Mouse (Mus musculus) spleen, embryonic (tissue): ENCODE data around the gene Gm10153.
"Not testable (repeated sequence)": the region's sequence is repeated elsewhere in the genome, so short reads cannot be mapped to it uniquely, and the experiment has no call there.

ENCODE experiments used
- CTCF ChIA-PET: fragments of 350-600 bp; sonication (Branson Sonifier 250); formaldehyde crosslinking; loops from one replicate; lab custom pipeline; 2022; lab: Charles Lee

Gm10153 gene

DNA sequence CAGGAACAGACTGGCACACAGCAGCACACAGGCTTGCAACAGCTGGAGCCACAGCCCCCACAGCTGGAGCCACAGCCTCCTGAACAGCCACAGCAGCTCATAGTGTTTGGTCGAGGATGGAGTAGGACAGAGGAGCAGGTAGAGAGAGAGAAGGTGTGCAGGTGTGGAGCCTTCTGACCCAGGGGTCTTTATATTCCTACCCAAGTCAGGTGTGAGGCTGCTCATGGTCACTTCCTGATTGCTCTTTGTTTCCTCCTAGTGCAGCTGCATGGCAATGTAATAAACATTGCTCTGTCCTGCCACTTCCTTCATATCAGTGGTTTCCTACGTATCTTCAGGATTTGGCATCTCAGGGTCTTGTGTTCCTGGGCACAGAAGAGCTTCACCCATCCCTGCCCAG lies at the start of gene Gm10153:
Gene Gm10153 (minus strand): TSS at position 101 of the 400 bp plus-strand sequence.
- CTCF ChIA-PET = no interaction called here

DNA sequence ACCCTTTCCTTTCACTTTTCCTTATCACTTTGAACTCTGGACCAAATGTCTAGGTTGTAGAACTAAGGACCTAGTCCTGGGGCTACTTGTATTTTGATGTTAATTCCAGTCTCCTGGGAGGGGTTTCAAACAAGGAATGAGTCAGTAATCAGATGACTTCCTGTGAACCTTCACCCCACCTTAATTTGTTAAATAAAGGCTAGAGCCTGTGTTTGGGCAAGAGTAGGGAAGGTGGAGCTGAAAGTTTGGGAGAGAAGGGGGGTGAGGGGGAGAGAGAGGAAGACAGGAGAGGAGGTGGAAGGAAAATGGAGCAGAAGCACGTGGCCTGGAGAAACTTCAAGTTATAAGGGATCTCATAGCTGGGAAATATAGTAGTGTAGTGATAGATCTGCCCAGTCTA lies 41.4 kb upstream of the Gm10153 start:
- CTCF ChIA-PET = no interaction called here

DNA sequence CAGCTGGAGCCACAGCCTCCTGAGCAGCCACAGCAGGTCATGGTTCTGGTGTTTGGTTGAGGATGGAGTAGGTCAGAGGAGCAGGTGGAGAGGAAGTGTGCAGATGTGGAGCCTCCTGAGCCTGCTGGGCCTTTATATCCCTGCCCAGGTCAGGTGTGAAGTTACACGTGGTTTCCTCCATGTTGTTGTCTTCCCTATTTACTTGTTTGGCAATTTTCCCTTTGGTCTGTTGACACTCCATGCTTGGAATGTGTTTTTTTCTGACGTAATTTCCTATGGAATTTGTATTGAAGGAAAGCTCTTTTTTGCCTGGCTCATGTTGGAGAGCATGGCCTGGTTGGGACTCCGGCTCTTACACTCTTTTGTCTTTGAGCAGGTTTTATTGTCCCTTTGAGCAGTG lies 39.7 kb upstream of the Gm10153 start, which contains the start of gene Krtap5-5:
Gene Krtap5-5 (minus strand): TSS at position 101 of the 400 bp plus-strand sequence.
- CTCF ChIA-PET = interaction anchor here (0.6 kb wide), 1 partner anchor 387 kb away, joined by 6 read pairs; no protein-coding TSS in a partner anchor

DNA sequence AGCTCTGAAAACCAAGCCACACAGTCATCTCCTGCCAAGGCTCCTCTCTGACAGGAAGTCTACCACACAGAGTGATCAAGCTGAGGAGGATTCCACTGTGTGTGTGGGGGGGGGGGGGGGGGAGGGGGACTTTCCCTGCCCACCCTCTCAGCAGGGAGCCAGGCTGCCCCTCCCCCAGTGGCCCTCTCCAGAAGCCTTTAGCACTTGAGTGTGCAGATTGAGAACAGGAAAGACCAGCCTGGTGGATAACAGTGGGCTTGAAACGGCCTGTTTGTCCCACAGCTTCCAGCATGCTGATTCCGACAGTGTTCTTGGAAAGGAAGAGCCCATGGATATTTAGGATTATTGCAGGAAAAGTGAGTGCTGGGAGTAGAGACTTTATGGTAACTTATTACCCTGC lies 34.3 kb upstream of the Gm10153 start:
- CTCF ChIA-PET = no interaction called here

- CTCF ChIA-PET = not testable (repeated sequence)
Observed at GRCm38 (mm10) chr7:142212136-142212535, 21.9 kb upstream of the Gm10153 start.

DNA sequence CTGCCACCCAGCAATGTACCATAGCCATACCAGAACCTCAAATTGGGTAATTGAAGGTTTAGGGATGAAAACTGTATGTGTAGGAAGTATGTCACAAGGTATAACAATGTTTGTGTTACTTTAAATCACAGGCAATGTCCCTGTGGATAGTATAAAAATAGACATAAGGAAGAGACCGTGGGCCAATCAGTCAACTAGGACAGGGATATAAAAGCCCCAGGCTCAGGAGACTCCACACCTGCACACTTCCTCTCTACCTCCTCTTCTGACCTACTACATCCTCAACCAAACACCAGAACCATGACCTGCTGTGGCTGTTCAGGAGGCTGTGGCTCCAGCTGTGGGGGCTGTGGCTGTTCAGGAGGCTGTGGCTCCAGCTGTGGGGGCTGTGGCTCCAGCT lies 21.4 kb upstream of the Gm10153 start, which contains the start of gene Gm7579:
Gene Gm7579 (plus strand): TSS at position 301 of the 400 bp plus-strand sequence.
- CTCF ChIA-PET = no interaction called here

DNA sequence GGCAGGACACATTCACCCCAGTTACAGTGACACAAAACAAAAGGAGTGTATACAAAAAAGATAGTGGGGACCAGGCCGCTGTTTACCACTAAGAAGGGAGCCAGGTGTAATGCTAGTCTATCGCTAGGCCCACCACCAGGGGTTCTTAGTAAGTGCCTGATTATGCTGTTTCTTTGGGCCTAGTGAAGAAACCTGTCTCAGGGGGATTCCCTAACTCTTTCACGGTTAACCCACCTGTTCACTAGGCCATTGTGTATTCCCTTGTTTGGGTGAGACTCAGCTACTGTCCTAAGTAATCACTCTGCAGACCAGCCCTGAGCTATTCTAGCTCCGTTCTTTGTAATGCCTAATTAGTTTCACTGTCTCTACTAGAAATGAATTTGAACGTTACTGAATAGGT lies 16.7 kb upstream of the Gm10153 start:
- CTCF ChIA-PET = not testable (repeated sequence)

DNA sequence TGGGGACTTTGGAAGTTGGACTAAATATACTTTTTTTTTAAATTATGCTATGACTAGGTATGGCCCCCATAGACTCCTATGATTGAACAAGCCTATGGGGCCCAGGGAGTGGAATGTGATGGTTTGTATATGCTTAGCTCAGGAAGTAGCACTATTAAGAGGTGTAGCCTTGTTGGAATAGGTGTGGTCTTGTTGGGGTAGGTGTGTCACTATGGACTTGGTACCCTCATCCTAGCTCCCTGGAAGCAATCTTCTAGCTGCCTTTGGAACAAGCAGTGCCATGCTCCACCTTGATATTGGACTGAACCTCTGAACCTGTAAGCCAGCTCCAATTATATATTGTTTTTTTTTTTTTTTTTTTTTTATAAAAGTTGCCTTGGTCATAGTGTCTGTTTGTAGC lies 15.3 kb upstream of the Gm10153 start:
- CTCF ChIA-PET = no interaction called here

DNA sequence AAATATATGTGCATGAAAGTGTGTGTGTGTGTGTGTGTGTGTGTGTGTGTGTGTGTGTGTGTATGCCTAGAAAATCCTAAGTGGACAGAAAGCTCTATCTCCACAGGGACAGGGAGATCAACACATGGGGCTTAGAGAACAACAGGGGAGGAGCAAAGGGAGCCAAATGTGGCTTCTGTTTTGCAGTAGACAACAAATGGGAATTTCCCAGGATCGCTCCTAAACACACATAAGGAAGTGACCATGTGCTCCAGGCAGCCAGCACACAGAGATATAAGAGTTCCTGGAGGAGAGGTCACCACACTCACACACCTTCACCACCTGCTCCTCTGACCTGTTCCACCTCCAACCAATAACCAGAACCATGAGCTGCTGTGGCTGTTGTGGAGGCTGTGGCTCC lies 10.9 kb upstream of the Gm10153 start, which contains the start of gene Krtap5-3:
Gene Krtap5-3 (plus strand): TSS at position 301 of the 400 bp plus-strand sequence.
- CTCF ChIA-PET = interaction anchor here (0.9 kb wide), 1 partner anchor 33 kb away, joined by 4 read pairs; no protein-coding TSS in a partner anchor

DNA sequence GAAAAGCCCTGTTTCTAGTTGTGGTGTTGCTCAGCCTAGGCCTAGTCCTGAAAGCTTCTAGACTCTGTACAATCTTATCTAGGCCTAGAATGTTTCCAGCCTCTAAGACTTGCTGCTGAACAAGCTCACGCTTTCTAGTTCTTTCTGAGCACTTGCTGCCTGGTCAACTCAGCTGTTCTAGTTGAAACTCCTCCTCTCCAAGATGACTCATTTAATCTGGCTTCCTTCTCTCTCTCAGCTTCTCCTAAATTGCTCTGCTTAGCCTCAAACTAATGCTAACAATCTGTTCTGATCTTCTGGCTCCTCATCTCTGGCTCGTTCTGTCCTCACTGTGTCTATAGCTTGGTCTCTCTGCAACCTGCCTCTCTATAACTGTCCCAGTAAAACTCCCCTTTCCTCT lies 8.6 kb upstream of the Gm10153 start:
- CTCF ChIA-PET = no interaction called here

GRCm38 (mm10) chr7:142188156-142188555 lies 2.0 kb downstream of the Gm10153 start:
- CTCF ChIA-PET = no interaction called here

DNA sequence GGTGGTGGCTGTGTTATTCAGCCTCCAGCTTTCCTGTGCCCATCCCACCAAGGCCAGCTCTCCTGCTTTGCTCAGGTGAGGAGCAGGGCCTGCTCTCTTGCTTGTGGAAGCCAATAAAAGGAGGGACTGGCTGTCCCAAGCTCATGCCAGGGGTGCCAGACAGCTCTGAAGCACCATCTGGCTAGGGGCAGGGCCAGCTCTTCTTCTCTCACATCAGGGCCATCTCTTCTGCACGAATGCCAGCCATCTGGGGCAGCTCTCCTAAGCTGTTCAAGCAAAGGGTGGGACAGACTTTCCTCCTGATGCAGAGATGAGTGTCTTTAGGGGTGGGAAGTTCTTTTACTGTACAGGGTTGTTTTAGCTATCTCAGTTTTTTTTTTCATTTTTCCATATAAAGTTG lies 9.2 kb downstream of the Gm10153 start:
- CTCF ChIA-PET = no interaction called here

DNA sequence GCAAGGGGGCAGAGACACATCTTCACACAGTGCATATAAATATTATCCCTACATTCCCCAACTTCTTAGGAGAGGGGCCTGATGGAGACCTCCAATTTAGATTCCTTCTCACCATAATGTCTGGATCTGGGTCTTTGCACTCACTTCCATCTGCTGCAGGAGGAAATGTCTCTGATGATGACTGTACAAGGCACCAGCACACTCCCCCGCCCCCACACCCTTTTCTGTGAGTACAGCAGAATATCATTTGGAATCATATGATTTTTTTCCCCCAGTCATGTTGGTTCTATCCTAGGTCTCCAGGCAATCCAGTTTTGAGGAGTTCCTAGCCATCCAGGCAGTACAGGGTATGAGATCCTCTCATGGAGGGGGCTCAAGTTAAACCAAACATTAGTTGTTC lies 11.5 kb downstream of the Gm10153 start:
- CTCF ChIA-PET = interaction anchor here (0.6 kb wide), 1 partner anchor 1154 kb away, joined by 3 read pairs; no protein-coding TSS in a partner anchor

GRCm38 (mm10) chr7:142175905-142176304 lies 14.3 kb downstream of the Gm10153 start, which contains the start of gene Krtap5-2:
TSS of gene Krtap5-2 (minus strand) at chr7:142176005.
- CTCF ChIA-PET = not testable (repeated sequence)

DNA sequence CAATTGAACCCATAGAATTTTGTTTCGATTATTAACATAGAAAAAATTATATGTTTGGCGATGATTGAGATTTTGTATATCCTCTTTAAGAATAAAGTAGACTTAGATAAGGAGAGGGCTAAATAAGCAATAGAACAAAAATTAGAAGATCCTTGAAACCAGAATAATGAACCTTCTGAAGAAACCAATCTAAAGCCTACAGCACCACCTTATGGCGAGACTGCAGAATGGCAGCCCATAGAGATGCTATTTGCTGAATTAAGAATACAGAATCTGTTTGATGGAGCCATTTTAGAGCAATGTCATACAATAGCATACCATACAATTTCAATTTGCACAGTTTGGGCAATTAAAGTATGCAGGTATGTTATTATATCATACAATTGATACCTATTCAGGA lies 20.4 kb downstream of the Gm10153 start:
- CTCF ChIA-PET = no interaction called here

DNA sequence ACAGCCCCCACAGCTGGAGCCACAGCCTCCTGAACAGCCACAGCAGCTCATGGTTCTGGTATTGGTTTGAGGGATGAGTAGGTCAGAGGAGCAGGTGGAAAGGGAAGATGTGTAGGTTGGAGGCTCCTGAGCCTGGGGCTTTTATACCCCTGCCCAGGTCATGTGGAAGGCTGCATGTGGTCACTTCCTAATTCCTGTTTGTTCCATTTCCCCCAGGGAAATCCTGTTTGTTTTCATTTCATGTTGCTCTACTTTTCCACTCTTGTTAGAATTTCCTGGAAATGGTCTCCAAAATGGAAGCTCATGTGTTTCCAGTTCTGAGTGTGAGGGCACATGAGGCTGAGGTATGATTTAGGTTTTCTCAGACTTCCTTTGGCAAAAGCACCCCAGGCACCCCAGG lies 24.6 kb downstream of the Gm10153 start, which contains the start of gene Gm4553:
Gene Gm4553 (minus strand): TSS at position 101 of the 400 bp plus-strand sequence.
- CTCF ChIA-PET = not testable (repeated sequence)

GRCm38 (mm10) chr7:142159366-142159765 lies 30.8 kb downstream of the Gm10153 start:
- CTCF ChIA-PET = no interaction called here

GRCm38 (mm10) chr7:142157013-142157412 lies 33.2 kb downstream of the Gm10153 start, which contains the start of gene Gm29735:
TSS of gene Gm29735 (minus strand) at chr7:142157113.
- CTCF ChIA-PET = interaction anchor here (0.6 kb wide), 1 partner anchor 113 kb away, joined by 4 read pairs; no protein-coding TSS in a partner anchor

DNA sequence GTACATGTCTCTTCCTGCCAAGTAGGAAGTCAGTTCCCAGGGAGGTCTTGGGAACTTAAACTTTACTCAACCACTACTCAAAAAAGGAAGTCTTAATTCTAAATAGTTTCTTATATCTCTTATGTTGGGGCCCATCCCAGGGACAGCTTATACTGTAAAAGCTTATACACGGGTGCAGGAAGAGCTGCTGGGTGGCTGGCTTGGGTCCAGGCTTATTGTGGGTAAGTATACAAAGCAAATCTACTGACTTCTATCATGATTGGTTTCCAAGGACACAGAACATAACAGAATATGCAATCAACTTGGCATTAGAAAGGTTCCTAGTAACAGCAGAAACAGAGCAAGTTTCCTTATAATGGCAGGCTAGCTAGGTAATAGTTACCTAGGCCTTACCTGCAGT lies 34.9 kb downstream of the Gm10153 start:
- CTCF ChIA-PET = no interaction called here

GRCm38 (mm10) chr7:142152191-142152590 lies 38.0 kb downstream of the Gm10153 start:
- CTCF ChIA-PET = no interaction called here

DNA sequence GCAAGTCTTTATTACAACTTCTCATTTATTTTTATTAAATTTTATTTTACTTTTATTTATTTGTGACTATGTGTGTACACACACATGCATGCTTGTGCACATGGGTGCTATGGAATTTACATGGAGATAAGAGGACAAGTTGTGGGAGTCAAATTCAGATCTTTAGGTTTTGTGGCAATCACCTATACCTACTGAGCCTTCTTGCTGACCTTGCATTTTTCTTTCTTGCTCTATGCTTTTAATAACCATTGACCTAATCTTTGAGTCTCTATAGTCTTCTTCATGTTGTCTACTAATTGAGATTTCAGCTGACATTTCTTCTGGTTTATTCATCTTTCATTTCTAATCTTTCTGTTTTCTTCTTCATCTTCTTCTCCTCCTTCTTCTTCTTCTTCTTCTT lies 41.6 kb downstream of the Gm10153 start:
- CTCF ChIA-PET = no interaction called here

DNA sequence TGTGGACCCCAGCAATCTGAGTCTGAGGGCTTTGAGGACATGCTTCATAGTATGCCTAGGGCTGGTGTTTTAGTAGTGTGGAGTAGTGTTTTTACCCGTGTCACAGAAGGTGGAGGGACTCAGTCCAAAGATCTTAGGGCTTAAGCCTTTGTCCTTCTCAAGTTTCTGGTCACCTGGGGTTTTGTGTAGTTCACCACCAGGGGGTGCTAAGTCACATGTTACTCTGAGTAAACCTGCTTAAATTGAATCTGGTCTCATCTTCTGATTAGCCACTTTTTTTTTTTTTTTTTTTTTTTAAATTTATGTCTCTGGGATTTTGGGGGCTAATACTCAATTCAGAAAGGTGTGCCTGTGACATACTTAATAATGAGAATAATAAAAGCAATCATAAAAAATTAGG lies 44.2 kb downstream of the Gm10153 start:
- CTCF ChIA-PET = no interaction called here

DNA sequence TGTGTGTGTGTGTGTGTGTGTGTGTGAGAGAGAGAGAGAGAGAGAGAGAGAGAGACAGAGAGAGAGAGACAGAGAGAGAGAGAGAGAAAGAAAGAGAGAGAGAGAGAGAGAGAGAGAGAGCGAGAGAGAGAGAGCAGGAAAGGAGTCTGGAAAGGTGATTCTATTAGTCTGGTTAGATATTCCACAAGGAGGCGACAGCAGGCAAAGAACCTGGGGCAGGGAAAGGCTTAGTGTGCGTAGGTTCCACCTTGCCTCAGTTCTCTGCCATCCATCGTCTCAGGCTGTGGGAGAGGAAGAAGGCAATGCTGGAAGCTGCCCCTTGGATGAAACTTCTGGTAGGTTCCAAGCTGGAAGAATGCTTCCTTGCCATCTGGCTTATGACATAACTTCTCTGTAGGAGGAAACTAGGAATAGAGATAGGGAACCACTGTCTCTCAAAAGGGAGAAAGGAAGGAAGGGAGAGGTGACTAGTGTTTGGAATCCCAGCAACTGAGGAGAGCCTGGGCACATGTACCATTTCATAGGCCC lies 44.7 kb downstream of the Gm10153 start:
- CTCF ChIA-PET = no interaction called here
